Mouse (Mus musculus): ENCODE measurements at regions not wholly inside any gene's neighbourhood (a gene's known extent, or its start where the extent isn't known, plus 50 kb on each side); places are given as distances from the start of the nearest gene placed in this dataset.

- Histone ChIP-seq H3K4me3 (no peak overlapping the region), H3K27me3 (no peaks in the 10 kb centered on the region), H3K4me1 (replicated peaks) (0 out of 2 replicates have a peak, but pooled peaks cover 4% of the 10 kb centered on the region), H3K27ac (replicated peaks) (no peak overlapping the region), H3K9ac (no peak overlapping the region), H3K4me2 (no peak overlapping the region), H3K9me3 (no peaks in the 10 kb centered on the region), H3K36me3 (no peaks in the 10 kb centered on the region)
- 76% methylated on average over 4 of the region's 4 CpGs for WGBS
- ATAC-seq (ENCODE audit: low read depth) = no peak
Observed at GRCm38 (mm10) chr9:85499006-85499405, 171.9 kb upstream of the Tent5a start.

GRCm38 (mm10) chr9:85497348-85497747 lies 170.2 kb upstream of the Tent5a start:
- H3K4me1 ChIP-seq (replicated peaks) = 0 out of 2 replicates have a peak, but pooled peaks cover 4% of the 10 kb centered on the region
- no peak for ATAC-seq (ENCODE audit: low read depth)
- H3K36me3 ChIP-seq = no peaks in the 10 kb centered on the region
- H3K27ac ChIP-seq (replicated peaks) = no peak overlapping the region
- no peak overlapping the region for H3K9ac ChIP-seq
- H3K4me3 ChIP-seq = no peak overlapping the region
- no peaks in the 10 kb centered on the region for H3K27me3 ChIP-seq
- H3K4me2 ChIP-seq = no peak overlapping the region
- 73% methylated on average over 1 of the region's 1 CpGs for WGBS
- H3K9me3 ChIP-seq = no peaks in the 10 kb centered on the region

- Histone ChIP-seq H3K4me2 (no peak overlapping the region), H3K4me1 (replicated peaks) (0 out of 2 replicates have a peak, but pooled peaks cover 4% of the 10 kb centered on the region), H3K9me3 (no peaks in the 10 kb centered on the region), H3K4me3 (no peak overlapping the region), H3K27ac (replicated peaks) (no peak overlapping the region), H3K9ac (no peak overlapping the region), H3K27me3 (no peaks in the 10 kb centered on the region), H3K36me3 (no peaks in the 10 kb centered on the region)
- no peak for ATAC-seq (ENCODE audit: low read depth)
- WGBS = 26% methylated on average over 8 of the region's 8 CpGs
Observed at GRCm38 (mm10) chr9:85496506-85497239, 169.5 kb upstream of the Tent5a start.

- 79% methylated on average over 4 of the region's 4 CpGs for WGBS
- no peak for ATAC-seq (ENCODE audit: low read depth)
Observed at GRCm38 (mm10) chr9:85495056-85495455, 167.9 kb upstream of the Tent5a start.

GRCm38 (mm10) chr9:85493760-85494159 lies 166.6 kb upstream of the Tent5a start:
- Histone ChIP-seq H3K4me2 (no peak overlapping the region), H3K27me3 (no peaks in the 10 kb centered on the region), H3K27ac (replicated peaks) (no peak overlapping the region), H3K4me1 (replicated peaks) (0 out of 2 replicates have a peak, but pooled peaks cover 4% of the 10 kb centered on the region), H3K9me3 (no peaks in the 10 kb centered on the region), H3K36me3 (no peaks in the 10 kb centered on the region), H3K9ac (no peak overlapping the region), H3K4me3 (no peak overlapping the region)
- no peak for ATAC-seq (ENCODE audit: low read depth)
- WGBS = 88% methylated on average over 4 of the region's 4 CpGs

More at GRCm38 (mm10) chr9:85495056-85495455, 167.9 kb upstream of the Tent5a start:
- H3K9me3 ChIP-seq = no peaks in the 10 kb centered on the region
- no peak overlapping the region for H3K4me2 ChIP-seq
- no peak overlapping the region for H3K4me3 ChIP-seq
- 0 out of 2 replicates have a peak, but pooled peaks cover 4% of the 10 kb centered on the region for H3K4me1 ChIP-seq (replicated peaks)
- H3K27me3 ChIP-seq = no peaks in the 10 kb centered on the region
- H3K27ac ChIP-seq (replicated peaks) = no peak overlapping the region
- H3K36me3 ChIP-seq = no peaks in the 10 kb centered on the region
- no peak overlapping the region for H3K9ac ChIP-seq

GRCm38 (mm10) chr9:85490367-85490766 lies 163.2 kb upstream of the Tent5a start:
- peaks cover 3% of the 10 kb centered on the region; the same call in 1 of the 2 replicates for H3K4me1 ChIP-seq (replicated peaks)
- no peaks in the 10 kb centered on the region for H3K27me3 ChIP-seq
- H3K4me3 ChIP-seq = no peak overlapping the region
- no peak overlapping the region for H3K9ac ChIP-seq
- no peak for ATAC-seq (ENCODE audit: low read depth)
- no peak overlapping the region for H3K4me2 ChIP-seq
- no peaks in the 10 kb centered on the region for H3K9me3 ChIP-seq
- H3K36me3 ChIP-seq = no peaks in the 10 kb centered on the region
- WGBS = 92% methylated on average over 3 of the region's 3 CpGs
- no peak overlapping the region for H3K27ac ChIP-seq (replicated peaks)

GRCm38 (mm10) chr9:85487915-85488314 lies 160.8 kb upstream of the Tent5a start:
- Histone ChIP-seq H3K4me1 (replicated peaks) (peaks cover 3% of the 10 kb centered on the region; the same call in 1 of the 2 replicates), H3K4me3 (no peak overlapping the region), H3K36me3 (no peaks in the 10 kb centered on the region), H3K4me2 (no peak overlapping the region), H3K27me3 (no peaks in the 10 kb centered on the region; the same call in 1 of the 2 replicates), H3K9ac (no peak overlapping the region), H3K27ac (replicated peaks) (no peak overlapping the region), H3K9me3 (no peaks in the 10 kb centered on the region)
- ATAC-seq (ENCODE audit: low read depth) = peak; percentile 74
- 27% methylated on average over 2 of the region's 2 CpGs for WGBS

- Histone ChIP-seq H3K9ac (no peak overlapping the region), H3K4me3 (no peak overlapping the region), H3K27ac (replicated peaks) (no peak overlapping the region), H3K36me3 (no peaks in the 10 kb centered on the region), H3K9me3 (no peaks in the 10 kb centered on the region), H3K27me3 (no peaks in the 10 kb centered on the region; the same call in 1 of the 2 replicates), H3K4me2 (no peak overlapping the region), H3K4me1 (replicated peaks) (peaks cover 3% of the 10 kb centered on the region; the same call in 1 of the 2 replicates)
- 14% methylated on average over 3 of the region's 3 CpGs for WGBS
- ATAC-seq (ENCODE audit: low read depth) = no peak
Observed at GRCm38 (mm10) chr9:85487052-85487668, 160.0 kb upstream of the Tent5a start.

- ATAC-seq (ENCODE audit: low read depth) = no peak
- H3K27me3 ChIP-seq = no peaks in the 10 kb centered on the region; the same call in 1 of the 2 replicates
- no peaks in the 10 kb centered on the region for H3K9me3 ChIP-seq
- H3K4me2 ChIP-seq = no peak overlapping the region
- peaks cover 3% of the 10 kb centered on the region; the same call in 1 of the 2 replicates for H3K4me1 ChIP-seq (replicated peaks)
- 68% methylated on average over 1 of the region's 1 CpGs for WGBS
- H3K27ac ChIP-seq (replicated peaks) = no peak overlapping the region
- H3K36me3 ChIP-seq = no peaks in the 10 kb centered on the region
- no peak overlapping the region for H3K9ac ChIP-seq
- no peak overlapping the region for H3K4me3 ChIP-seq
Observed at GRCm38 (mm10) chr9:85485749-85486148, 158.6 kb upstream of the Tent5a start.

GRCm38 (mm10) chr9:85483248-85483647 lies 156.1 kb upstream of the Tent5a start:
- no peak overlapping the region for H3K4me2 ChIP-seq
- H3K4me1 ChIP-seq (replicated peaks) = peaks cover 3% of the 10 kb centered on the region; the same call in 1 of the 2 replicates
- no peaks in the 10 kb centered on the region for H3K36me3 ChIP-seq
- no peak for ATAC-seq (ENCODE audit: low read depth)
- 94% methylated on average over 4 of the region's 4 CpGs for WGBS
- H3K9me3 ChIP-seq = no peaks in the 10 kb centered on the region
- no peaks in the 10 kb centered on the region; the same call in 1 of the 2 replicates for H3K27me3 ChIP-seq
- no peak overlapping the region for H3K4me3 ChIP-seq
- H3K9ac ChIP-seq = no peak overlapping the region
- no peak overlapping the region for H3K27ac ChIP-seq (replicated peaks)

GRCm38 (mm10) chr9:85480566-85480965 lies 153.4 kb upstream of the Tent5a start:
- Histone ChIP-seq H3K9ac (no peak overlapping the region), H3K27me3 (no peaks in the 10 kb centered on the region; the same call in 1 of the 2 replicates), H3K27ac (replicated peaks) (no peak overlapping the region), H3K4me1 (replicated peaks) (no peaks in the 10 kb centered on the region), H3K4me2 (no peak overlapping the region), H3K4me3 (no peak overlapping the region), H3K9me3 (no peaks in the 10 kb centered on the region), H3K36me3 (no peaks in the 10 kb centered on the region)
- no peak for ATAC-seq (ENCODE audit: low read depth)
- WGBS = 72% methylated on average over 2 of the region's 2 CpGs

GRCm38 (mm10) chr9:85475214-85475613 lies 148.1 kb upstream of the Tent5a start:
- Histone ChIP-seq H3K4me3 (no peak overlapping the region), H3K4me2 (no peak overlapping the region), H3K9me3 (no peaks in the 10 kb centered on the region), H3K4me1 (replicated peaks) (no peaks in the 10 kb centered on the region), H3K9ac (no peak overlapping the region), H3K27me3 (no peaks in the 10 kb centered on the region), H3K27ac (replicated peaks) (no peak overlapping the region), H3K36me3 (no peaks in the 10 kb centered on the region)
- WGBS = 82% methylated on average over 3 of the region's 3 CpGs
- ATAC-seq (ENCODE audit: low read depth) = no peak

Measured in neural tube, embryonic 13.5 days (tissue).